Mouse (Mus musculus): ENCODE results near the gene Psmd9.

- TF ChIP-seq HCFC1 (IDR thresholded peaks at IDR 0.05; ENCODE audit: borderline replicate concordance, insufficient read depth, low read length), result no peak
- no peak for TF ChIP-seq ZC3H11A (IDR thresholded peaks at IDR 0.05; ENCODE audit: borderline replicate concordance, low read depth, low read length)
- TF ChIP-seq MAFK (IDR thresholded peaks at IDR 0.05; ENCODE audit: insufficient read depth, low read depth, low read length), result no peak
- TF ChIP-seq CHD2 (IDR thresholded peaks at IDR 0.05; ENCODE audit: low read depth, low read length), result no peak
- TF ChIP-seq ZNF384 (IDR thresholded peaks at IDR 0.05; ENCODE audit: low read depth, low read length), result no peak
Measured at GRCm38 (mm10) chr5:123128426-123129169, 40.6 kb upstream of the Psmd9 start.
